Mouse (Mus musculus): ENCODE data around the gene Rpl11. TPM values are rescaled to one million over a fixed set of nuclear protein-coding genes. Genes with fewer than 3 reads are reported as not detected.

The Rpl11 gene
- polyA plus RNA-seq, 1 experiment from 2014 or later = 551 TPM

GRCm38 (mm10) chr4:136021549-136022047 is 31.6 kb downstream of the Rpl11 start, which contains the start of gene Eloa:
Gene Eloa, minus strand, starts transcription at chr4:136021763.
- H3K4me2 ChIP-seq = peak within 1 kb of the TSS; percentile 84
- H3K4me1 ChIP-seq = peaks cover 11% of the 10 kb centered on the region
- peak within 1 kb of the TSS; percentile 99 for H3K4me3 ChIP-seq
- no peaks in the 10 kb centered on the region for H3K9me3 ChIP-seq
- under 1% methylated on average over 48 of the region's 48 CpGs for WGBS
- peak; percentile 99 for ATAC-seq (ENCODE audit: insufficient number of reproducible peaks, insufficient read depth, low FRiP score, low TSS enrichment, low read depth)
- no peaks in the 10 kb centered on the region for H3K36me3 ChIP-seq
- H3K27ac ChIP-seq = peak within 1 kb of the TSS; percentile 88
- H3K27me3 ChIP-seq = no peaks in the 10 kb centered on the region
- H3K9ac ChIP-seq = peak within 1 kb of the TSS; percentile 99

- Histone ChIP-seq H3K4me3 (peak overlapping the region; percentile 99), H3K4me2 (peak overlapping the region; percentile 84), H3K27me3 (no peaks in the 10 kb centered on the region), H3K9ac (peak overlapping the region; percentile 99), H3K4me1 (peaks cover 11% of the 10 kb centered on the region), H3K9me3 (no peaks in the 10 kb centered on the region), H3K36me3 (no peaks in the 10 kb centered on the region), H3K27ac (peak overlapping the region; percentile 88)
- WGBS = under 1% methylated on average over 40 of the region's 62 CpGs
- ATAC-seq (ENCODE audit: insufficient number of reproducible peaks, insufficient read depth, low FRiP score, low TSS enrichment, low read depth) = peak; percentile 59
Observed at GRCm38 (mm10) chr4:136020743-136021548, 32.3 kb downstream of the Rpl11 start.

DNA sequence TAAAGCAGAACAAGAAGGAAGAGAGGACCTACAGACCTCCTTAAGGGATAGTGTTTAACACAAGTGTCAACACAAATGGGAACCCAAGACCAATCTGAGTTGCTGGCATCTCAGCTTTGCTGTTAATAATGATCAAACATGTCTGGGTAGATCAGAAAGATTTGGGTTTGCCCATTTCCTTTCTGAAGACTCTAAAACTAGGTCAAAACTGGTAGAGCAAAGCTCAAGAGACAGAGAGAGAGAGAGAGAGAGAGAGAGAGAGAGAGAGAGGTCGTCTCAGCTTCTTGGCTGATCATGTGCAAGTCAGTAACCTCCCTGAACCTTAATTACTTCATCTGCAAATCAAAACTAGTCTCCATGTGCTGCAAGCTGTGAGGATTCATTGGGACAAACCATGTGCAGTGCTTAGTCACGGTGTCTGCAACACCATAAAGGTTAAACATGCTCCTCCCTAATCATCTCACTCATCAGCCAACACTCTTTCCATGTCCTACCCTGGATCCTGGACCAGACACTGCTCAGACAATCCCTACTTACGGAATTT is 37.1 kb downstream of the Rpl11 start:
- H3K27me3 ChIP-seq = no peaks in the 10 kb centered on the region
- peaks cover 11% of the 10 kb centered on the region for H3K4me1 ChIP-seq
- 76% methylated on average over 3 of the region's 3 CpGs for WGBS
- H3K9ac ChIP-seq = no peak overlapping the region
- H3K27ac ChIP-seq = no peak overlapping the region
- H3K4me2 ChIP-seq = no peak overlapping the region
- no peaks in the 10 kb centered on the region for H3K9me3 ChIP-seq
- no peak for ATAC-seq (ENCODE audit: insufficient number of reproducible peaks, insufficient read depth, low FRiP score, low TSS enrichment, low read depth)
- no peak overlapping the region for H3K4me3 ChIP-seq
- H3K36me3 ChIP-seq = peaks cover 28% of the 10 kb centered on the region

DNA sequence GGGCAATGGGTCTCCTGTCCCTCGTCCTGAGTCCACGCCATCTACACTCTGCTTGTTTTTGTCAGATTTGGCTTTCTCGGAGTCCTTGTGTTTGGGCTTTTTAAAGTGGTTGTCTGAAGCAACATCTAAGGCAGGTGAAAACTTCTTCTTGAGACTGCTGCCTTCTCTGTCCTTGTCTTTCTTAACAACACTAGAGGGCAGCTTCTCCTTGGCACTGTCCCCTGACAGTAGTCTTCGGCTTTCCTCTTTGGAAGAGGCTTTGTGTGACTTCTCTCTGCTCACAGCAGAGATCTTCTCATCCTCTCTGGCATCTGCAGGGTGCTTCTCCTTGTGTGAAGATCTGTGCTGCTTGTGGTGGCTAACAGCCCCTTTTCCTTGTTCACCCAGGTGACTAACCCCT is 42.6 kb downstream of the Rpl11 start:
- Histone ChIP-seq H3K4me3 (no peak overlapping the region), H3K9me3 (no peaks in the 10 kb centered on the region), H3K36me3 (peaks cover 79% of the 10 kb centered on the region), H3K9ac (no peak overlapping the region), H3K4me1 (no peaks in the 10 kb centered on the region), H3K27me3 (no peaks in the 10 kb centered on the region), H3K27ac (no peak overlapping the region), H3K4me2 (no peak overlapping the region)
- 89% methylated on average over 4 of the region's 4 CpGs for WGBS
- ATAC-seq (ENCODE audit: insufficient number of reproducible peaks, insufficient read depth, low FRiP score, low TSS enrichment, low read depth) = no peak

DNA sequence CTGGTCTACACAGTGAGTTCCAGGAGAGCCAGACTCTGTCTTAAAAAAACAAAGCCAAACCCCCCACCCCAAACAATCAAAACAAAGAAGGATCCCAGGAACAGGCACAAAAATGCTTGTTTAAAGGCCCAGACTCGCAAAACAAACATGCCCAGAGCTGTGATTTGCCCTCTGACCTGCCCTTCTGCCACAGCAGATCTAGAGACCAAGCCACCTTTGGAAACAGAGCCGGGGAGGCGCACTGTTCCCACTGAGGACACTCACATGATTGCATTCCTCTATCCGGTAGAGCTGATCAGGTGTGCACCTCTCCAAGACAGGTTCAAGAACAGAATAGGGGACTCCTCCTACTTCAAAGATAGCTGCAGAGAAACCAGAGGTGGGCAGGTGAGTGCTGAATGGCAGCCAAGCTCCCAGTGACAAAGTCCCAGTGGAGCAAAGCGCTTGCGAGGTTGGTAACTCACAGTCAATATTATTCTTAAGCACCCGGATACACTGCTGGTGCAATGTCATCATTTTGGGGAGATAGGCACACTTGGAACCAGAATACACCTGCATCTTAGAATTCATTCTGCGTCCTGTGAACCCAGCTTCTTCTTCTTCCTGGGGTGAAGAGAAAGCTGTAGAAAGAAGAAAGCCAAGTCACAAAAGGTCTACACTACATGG is 44.3 kb downstream of the Rpl11 start:
- no peak overlapping the region for H3K27ac ChIP-seq
- no peak for ATAC-seq (ENCODE audit: insufficient number of reproducible peaks, insufficient read depth, low FRiP score, low TSS enrichment, low read depth)

GRCm38 (mm10) chr4:136006821-136007220 is 46.4 kb downstream of the Rpl11 start:
- Histone ChIP-seq H3K4me3 (no peak overlapping the region), H3K9me3 (no peaks in the 10 kb centered on the region), H3K4me2 (no peak overlapping the region), H3K36me3 (peaks cover 94% of the 10 kb centered on the region), H3K9ac (no peak overlapping the region), H3K27me3 (no peaks in the 10 kb centered on the region), H3K4me1 (no peaks in the 10 kb centered on the region), H3K27ac (no peak overlapping the region)
- 92% methylated on average over 3 of the region's 3 CpGs for WGBS
- no peak for ATAC-seq (ENCODE audit: insufficient number of reproducible peaks, insufficient read depth, low FRiP score, low TSS enrichment, low read depth)

More for the DNA sequence above, 44.3 kb downstream of the Rpl11 start:
- peaks cover 92% of the 10 kb centered on the region for H3K36me3 ChIP-seq
- H3K27me3 ChIP-seq = no peaks in the 10 kb centered on the region
- no peaks in the 10 kb centered on the region for H3K9me3 ChIP-seq
- no peak overlapping the region for H3K9ac ChIP-seq
- no peak overlapping the region for H3K4me3 ChIP-seq
- 89% methylated on average over 8 of the region's 8 CpGs for WGBS
- H3K4me1 ChIP-seq = no peaks in the 10 kb centered on the region
- no peak overlapping the region for H3K4me2 ChIP-seq

- no peak overlapping the region for H3K4me2 ChIP-seq
- no peak overlapping the region for H3K9ac ChIP-seq
- H3K36me3 ChIP-seq = peaks cover 86% of the 10 kb centered on the region
- no peaks in the 10 kb centered on the region for H3K27me3 ChIP-seq
- no peak overlapping the region for H3K4me3 ChIP-seq
- no peak overlapping the region for H3K27ac ChIP-seq
- no peaks in the 10 kb centered on the region for H3K9me3 ChIP-seq
- H3K4me1 ChIP-seq = no peaks in the 10 kb centered on the region
- ATAC-seq (ENCODE audit: insufficient number of reproducible peaks, insufficient read depth, low FRiP score, low TSS enrichment, low read depth) = no peak
- 88% methylated on average over 2 of the region's 2 CpGs for WGBS
Observed at GRCm38 (mm10) chr4:136004921-136005320, 48.3 kb downstream of the Rpl11 start.

DNA sequence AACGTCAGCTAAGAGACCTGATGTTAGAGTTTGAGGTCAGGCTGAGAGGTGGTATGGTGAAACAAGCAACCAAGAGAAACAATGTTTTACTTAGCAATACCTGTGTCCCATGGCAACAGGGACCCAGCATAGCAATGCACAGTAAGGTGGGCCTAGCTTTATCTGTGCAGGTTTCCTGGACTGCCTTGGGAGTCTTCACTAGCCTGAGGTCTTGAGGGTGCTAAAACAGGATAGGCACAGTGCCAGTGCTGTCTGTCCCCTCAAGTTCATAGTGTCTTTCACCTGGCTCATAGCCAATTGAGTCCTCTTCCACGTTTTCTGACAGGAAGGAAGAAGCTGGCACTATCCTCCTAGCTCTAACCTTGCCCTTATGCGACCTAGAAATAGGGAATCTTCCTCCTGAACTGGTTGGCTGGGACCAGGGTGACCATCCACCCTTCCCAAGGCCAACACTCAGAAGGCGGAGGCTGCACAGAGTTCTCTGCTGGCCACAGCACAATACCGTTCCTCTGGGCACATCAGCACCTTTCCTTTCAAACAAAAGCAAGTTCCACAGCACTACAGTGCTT is 49.0 kb downstream of the Rpl11 start:
- H3K9ac ChIP-seq = no peak overlapping the region
- H3K4me3 ChIP-seq = no peak overlapping the region
- H3K4me2 ChIP-seq = no peak overlapping the region
- no peaks in the 10 kb centered on the region for H3K4me1 ChIP-seq
- no peak overlapping the region for H3K27ac ChIP-seq
- 89% methylated on average over 5 of the region's 5 CpGs for WGBS
- H3K36me3 ChIP-seq = peaks cover 78% of the 10 kb centered on the region
- H3K27me3 ChIP-seq = no peaks in the 10 kb centered on the region
- H3K9me3 ChIP-seq = no peaks in the 10 kb centered on the region
- no peak for ATAC-seq (ENCODE audit: insufficient number of reproducible peaks, insufficient read depth, low FRiP score, low TSS enrichment, low read depth)

GRCm38 (mm10) chr4:135995118-135995517 is 58.1 kb downstream of the Rpl11 start:
- H3K36me3 ChIP-seq = no peaks in the 10 kb centered on the region
- H3K9ac ChIP-seq = no peak overlapping the region
- 80% methylated on average over 4 of the region's 4 CpGs for WGBS
- peaks cover 10% of the 10 kb centered on the region; the same call in 1 of the 2 replicates for H3K9me3 ChIP-seq
- no peak overlapping the region for H3K4me2 ChIP-seq
- no peaks in the 10 kb centered on the region for H3K4me1 ChIP-seq
- no peaks in the 10 kb centered on the region for H3K27me3 ChIP-seq
- no peak for ATAC-seq (ENCODE audit: insufficient number of reproducible peaks, insufficient read depth, low FRiP score, low TSS enrichment, low read depth)
- H3K27ac ChIP-seq = no peak overlapping the region
- H3K4me3 ChIP-seq = no peak overlapping the region

DNA sequence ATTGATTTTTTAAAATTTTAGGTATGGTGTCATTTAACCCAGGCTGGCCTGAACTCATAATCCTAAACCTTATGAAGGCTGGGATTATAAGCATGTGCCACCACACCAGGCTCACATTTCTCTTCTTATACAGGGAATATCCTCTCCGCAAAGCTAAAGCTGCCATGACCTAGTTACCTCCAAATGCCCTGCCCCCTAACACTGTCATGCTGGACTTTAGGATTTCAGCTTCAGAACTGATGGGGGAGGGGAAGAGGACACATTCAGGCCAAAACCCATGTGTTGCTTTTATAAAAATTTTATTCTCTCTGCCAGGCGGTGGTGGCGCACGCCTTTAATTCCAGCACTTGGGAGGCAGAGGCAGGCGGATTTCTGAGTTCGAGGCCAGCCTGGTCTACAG is 59.3 kb downstream of the Rpl11 start:
- ATAC-seq (ENCODE audit: insufficient number of reproducible peaks, insufficient read depth, low FRiP score, low TSS enrichment, low read depth) = no peak
- WGBS = 95% methylated on average over 6 of the region's 6 CpGs
- Histone ChIP-seq H3K4me3 (no peak overlapping the region), H3K9ac (no peak overlapping the region), H3K36me3 (no peaks in the 10 kb centered on the region), H3K27me3 (no peaks in the 10 kb centered on the region), H3K4me2 (no peak overlapping the region), H3K9me3 (peaks cover 10% of the 10 kb centered on the region; the same call in 1 of the 2 replicates), H3K4me1 (no peaks in the 10 kb centered on the region), H3K27ac (no peak overlapping the region)

GRCm38 (mm10) chr4:135987714-135988113 is 65.5 kb downstream of the Rpl11 start:
- H3K9ac ChIP-seq = peak overlapping the region; percentile 96
- ATAC-seq (ENCODE audit: insufficient number of reproducible peaks, insufficient read depth, low FRiP score, low TSS enrichment, low read depth) = no peak
- WGBS = 63% methylated on average over 9 of the region's 9 CpGs
- H3K27me3 ChIP-seq = no peaks in the 10 kb centered on the region
- peak overlapping the region; percentile 84 for H3K4me2 ChIP-seq
- H3K4me3 ChIP-seq = peak overlapping the region; percentile 94
- peak overlapping the region; percentile 87 for H3K27ac ChIP-seq
- H3K36me3 ChIP-seq = peaks cover 26% of the 10 kb centered on the region
- H3K4me1 ChIP-seq = peaks cover 16% of the 10 kb centered on the region
- H3K9me3 ChIP-seq = peaks cover 2% of the 10 kb centered on the region; the same call in 1 of the 2 replicates
